Mouse (Mus musculus): ENCODE data around the gene Lama4. TPM values are rescaled to one million over a fixed set of nuclear protein-coding genes. Genes with fewer than 3 reads are reported as not detected.

The Lama4 gene
- polyA plus RNA-seq, 1 experiment from 2014 or later = 13.3 TPM

GRCm38 (mm10) chr10:39072048-39072447 lies 106.7 kb downstream of the Lama4 start:
- WGBS = 87% methylated on average over 4 of the region's 4 CpGs
- Histone ChIP-seq H3K4me3 (no peak overlapping the region), H3K36me3 (ENCODE audit: poor library complexity, severe bottlenecking) (no peaks in the 10 kb centered on the region), H3K4me1 (no peaks in the 10 kb centered on the region), H3K27me3 (no peaks in the 10 kb centered on the region), H3K9me3 (replicated peaks) (no peaks in the 10 kb centered on the region), H3K27ac (no peak overlapping the region), H3K9ac (no peak overlapping the region), H3K4me2 (no peak overlapping the region)
- ATAC-seq = no peak

GRCm38 (mm10) chr10:39096981-39097380 lies 131.7 kb downstream of the Lama4 start:
- no peaks in the 10 kb centered on the region for H3K27me3 ChIP-seq
- WGBS = 87% methylated on average over 9 of the region's 9 CpGs
- no peak overlapping the region for H3K27ac ChIP-seq
- H3K4me1 ChIP-seq = no peaks in the 10 kb centered on the region
- no peak overlapping the region for H3K4me3 ChIP-seq
- H3K9ac ChIP-seq = no peak overlapping the region
- H3K9me3 ChIP-seq (replicated peaks) = no peaks in the 10 kb centered on the region
- ATAC-seq = no peak
- H3K36me3 ChIP-seq (ENCODE audit: poor library complexity, severe bottlenecking) = no peaks in the 10 kb centered on the region
- H3K4me2 ChIP-seq = no peak overlapping the region

- Histone ChIP-seq H3K4me1 (no peaks in the 10 kb centered on the region), H3K27me3 (no peaks in the 10 kb centered on the region), H3K9me3 (replicated peaks) (no peaks in the 10 kb centered on the region), H3K4me2 (no peak overlapping the region), H3K9ac (no peak overlapping the region), H3K36me3 (ENCODE audit: poor library complexity, severe bottlenecking) (no peaks in the 10 kb centered on the region), H3K4me3 (no peak overlapping the region), H3K27ac (no peak overlapping the region)
- WGBS = 94% methylated on average over 10 of the region's 10 CpGs
- no peak for ATAC-seq
Observed at GRCm38 (mm10) chr10:39098746-39099145, 133.4 kb downstream of the Lama4 start.

GRCm38 (mm10) chr10:39104803-39105449 lies 139.6 kb downstream of the Lama4 start:
- 96% methylated on average over 8 of the region's 8 CpGs for WGBS
- Histone ChIP-seq H3K27ac (no peak overlapping the region), H3K9me3 (replicated peaks) (no peaks in the 10 kb centered on the region), H3K4me2 (no peak overlapping the region), H3K4me1 (no peaks in the 10 kb centered on the region), H3K9ac (no peak overlapping the region), H3K36me3 (ENCODE audit: poor library complexity, severe bottlenecking) (no peaks in the 10 kb centered on the region), H3K27me3 (no peaks in the 10 kb centered on the region), H3K4me3 (no peak overlapping the region)
- ATAC-seq = no peak

- H3K4me1 ChIP-seq = no peaks in the 10 kb centered on the region
- H3K36me3 ChIP-seq (ENCODE audit: poor library complexity, severe bottlenecking) = no peaks in the 10 kb centered on the region
- no peaks in the 10 kb centered on the region for H3K9me3 ChIP-seq (replicated peaks)
- no peak for ATAC-seq
- no peak overlapping the region for H3K4me3 ChIP-seq
- H3K9ac ChIP-seq = no peak overlapping the region
- WGBS = 47% methylated on average over 3 of the region's 3 CpGs
- no peaks in the 10 kb centered on the region for H3K27me3 ChIP-seq
- no peak overlapping the region for H3K4me2 ChIP-seq
- no peak overlapping the region for H3K27ac ChIP-seq
Observed at GRCm38 (mm10) chr10:39106413-39106812, 141.1 kb downstream of the Lama4 start.

GRCm38 (mm10) chr10:39106935-39107334 lies 141.6 kb downstream of the Lama4 start:
- Histone ChIP-seq H3K4me3 (no peak overlapping the region), H3K4me2 (no peak overlapping the region), H3K9ac (no peak overlapping the region), H3K27ac (no peak overlapping the region), H3K9me3 (replicated peaks) (no peaks in the 10 kb centered on the region), H3K27me3 (no peaks in the 10 kb centered on the region), H3K36me3 (ENCODE audit: poor library complexity, severe bottlenecking) (no peaks in the 10 kb centered on the region), H3K4me1 (no peaks in the 10 kb centered on the region)
- ATAC-seq = no peak
- WGBS = 14% methylated on average over 3 of the region's 4 CpGs

GRCm38 (mm10) chr10:39108837-39109488 lies 143.6 kb downstream of the Lama4 start:
- no peaks in the 10 kb centered on the region for H3K4me1 ChIP-seq
- H3K36me3 ChIP-seq (ENCODE audit: poor library complexity, severe bottlenecking) = no peaks in the 10 kb centered on the region
- H3K27me3 ChIP-seq = no peaks in the 10 kb centered on the region
- 0 out of 2 replicates have a peak, but pooled peaks have one; percentile 19 for ATAC-seq
- H3K9me3 ChIP-seq (replicated peaks) = no peaks in the 10 kb centered on the region
- no peak overlapping the region for H3K9ac ChIP-seq
- H3K27ac ChIP-seq = no peak overlapping the region
- H3K4me2 ChIP-seq = no peak overlapping the region
- no peak overlapping the region for H3K4me3 ChIP-seq
- 69% methylated on average over 10 of the region's 10 CpGs for WGBS

- Histone ChIP-seq H3K4me1 (no peaks in the 10 kb centered on the region), H3K9me3 (replicated peaks) (no peaks in the 10 kb centered on the region), H3K4me2 (no peak overlapping the region), H3K27me3 (no peaks in the 10 kb centered on the region), H3K36me3 (ENCODE audit: poor library complexity, severe bottlenecking) (no peaks in the 10 kb centered on the region), H3K4me3 (no peak overlapping the region), H3K27ac (no peak overlapping the region), H3K9ac (no peak overlapping the region)
- 72% methylated on average over 4 of the region's 4 CpGs for WGBS
- ATAC-seq = no peak
Observed at GRCm38 (mm10) chr10:39109489-39109874, 144.2 kb downstream of the Lama4 start.

GRCm38 (mm10) chr10:39121412-39121811 lies 156.1 kb downstream of the Lama4 start:
- no peak overlapping the region for H3K9ac ChIP-seq
- H3K36me3 ChIP-seq (ENCODE audit: poor library complexity, severe bottlenecking) = 0 out of 2 replicates have a peak, but pooled peaks cover 4% of the 10 kb centered on the region
- no peak overlapping the region for H3K4me2 ChIP-seq
- H3K27ac ChIP-seq = no peak overlapping the region
- no peaks in the 10 kb centered on the region for H3K27me3 ChIP-seq
- 39% methylated on average over 4 of the region's 4 CpGs for WGBS
- H3K9me3 ChIP-seq (replicated peaks) = no peaks in the 10 kb centered on the region
- ATAC-seq = 0 out of 2 replicates have a peak, but pooled peaks have one; percentile 19
- no peak overlapping the region for H3K4me3 ChIP-seq
- H3K4me1 ChIP-seq = no peaks in the 10 kb centered on the region

GRCm38 (mm10) chr10:39133462-39134310 lies 168.4 kb downstream of the Lama4 start, which contains the start of the genes Fam229b and Tube1:
TSS of gene Fam229b (minus strand) at chr10:39133914.
TSS of gene Tube1 (plus strand) at chr10:39133976.
- Histone ChIP-seq H3K4me1 (peaks cover 10% of the 10 kb centered on the region), H3K27ac (peak within 1 kb of the TSS; percentile 46), H3K4me2 (peak within 1 kb of the TSS; percentile 93), H3K4me3 (peak within 1 kb of the TSS; percentile 77), H3K36me3 (ENCODE audit: poor library complexity, severe bottlenecking) (peaks cover 21% of the 10 kb centered on the region), H3K27me3 (no peaks in the 10 kb centered on the region), H3K9ac (peak within 1 kb of the TSS; percentile 83), H3K9me3 (replicated peaks) (no peaks in the 10 kb centered on the region)
- peak; percentile 95 for ATAC-seq
- WGBS = 4% methylated on average over 47 of the region's 47 CpGs

- Histone ChIP-seq H3K9ac (no peak overlapping the region), H3K4me3 (no peak overlapping the region), H3K9me3 (replicated peaks) (no peaks in the 10 kb centered on the region), H3K4me1 (peaks cover 10% of the 10 kb centered on the region), H3K36me3 (ENCODE audit: poor library complexity, severe bottlenecking) (peaks cover 50% of the 10 kb centered on the region), H3K27ac (no peak overlapping the region), H3K4me2 (no peak overlapping the region), H3K27me3 (no peaks in the 10 kb centered on the region)
- WGBS = 95% methylated on average over 3 of the region's 3 CpGs
- no peak for ATAC-seq
Observed at GRCm38 (mm10) chr10:39137766-39138165, 172.5 kb downstream of the Lama4 start.

GRCm38 (mm10) chr10:39138761-39139160 lies 173.4 kb downstream of the Lama4 start:
- peaks cover 10% of the 10 kb centered on the region for H3K4me1 ChIP-seq
- H3K4me2 ChIP-seq = no peak overlapping the region
- H3K36me3 ChIP-seq (ENCODE audit: poor library complexity, severe bottlenecking) = peaks cover 52% of the 10 kb centered on the region
- no peaks in the 10 kb centered on the region for H3K9me3 ChIP-seq (replicated peaks)
- H3K27ac ChIP-seq = no peak overlapping the region
- no peak for ATAC-seq
- no peaks in the 10 kb centered on the region for H3K27me3 ChIP-seq
- H3K4me3 ChIP-seq = no peak overlapping the region
- H3K9ac ChIP-seq = no peak overlapping the region
- WGBS = 86% methylated on average over 6 of the region's 6 CpGs

Measured in forebrain, embryonic 13.5 days (tissue).